Mouse (Mus musculus) retina, postnatal 1 day (tissue): ENCODE measurements around the gene Hdac6.
"Not testable (repeated sequence)": the region's sequence is repeated elsewhere in the genome, so short reads cannot be mapped to it uniquely, and the experiment has no call there.

Experiments used
- DNase-seq: peaks from one replicate; pipeline ENCODE4 v3.0.0-alpha.2; 2012

Hdac6 gene

DNA sequence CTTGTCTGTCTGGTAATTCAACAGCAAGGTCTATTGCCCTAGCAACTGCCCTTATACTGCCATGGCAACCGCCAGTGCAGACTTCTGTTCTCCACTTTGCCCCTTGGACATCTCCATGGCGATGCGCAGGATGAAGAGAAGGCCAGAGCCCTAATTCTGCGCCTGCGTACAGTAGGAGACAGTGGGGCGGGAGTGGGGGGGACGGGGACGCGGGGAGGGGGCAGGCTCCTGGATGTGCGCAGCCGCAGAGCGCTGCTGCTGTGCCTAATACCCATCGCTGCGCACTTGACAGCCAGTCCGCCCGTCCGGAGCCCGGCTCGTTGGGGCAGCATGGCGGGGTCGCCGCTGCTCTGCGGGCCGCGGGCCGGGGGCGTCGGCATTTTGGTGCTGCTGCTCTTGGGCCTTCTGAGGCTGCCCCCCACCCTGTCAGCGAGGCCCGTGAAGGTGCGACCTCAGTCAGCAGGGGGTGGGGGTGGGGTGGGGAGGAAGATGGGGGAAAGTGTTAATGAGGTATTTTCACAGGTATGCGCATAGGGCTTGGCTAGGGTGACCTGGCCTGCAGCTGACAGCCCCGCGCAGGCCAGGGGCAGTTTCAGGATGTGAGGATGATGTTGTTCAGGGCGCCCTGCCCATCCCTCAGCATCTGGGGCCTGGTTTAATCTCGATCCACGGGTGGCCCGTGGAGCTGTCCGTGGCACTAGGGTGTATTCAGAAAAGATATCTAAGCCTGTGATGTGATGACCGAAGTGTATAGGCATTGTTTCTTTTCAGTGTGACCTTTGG is 27.9 kb downstream of the Hdac6 start, which contains the start of gene Pcsk1n:
Gene Pcsk1n, plus strand, starts transcription at position 222 of the 783 bp plus-strand sequence.
- DNase-seq = peak; percentile 88

DNA sequence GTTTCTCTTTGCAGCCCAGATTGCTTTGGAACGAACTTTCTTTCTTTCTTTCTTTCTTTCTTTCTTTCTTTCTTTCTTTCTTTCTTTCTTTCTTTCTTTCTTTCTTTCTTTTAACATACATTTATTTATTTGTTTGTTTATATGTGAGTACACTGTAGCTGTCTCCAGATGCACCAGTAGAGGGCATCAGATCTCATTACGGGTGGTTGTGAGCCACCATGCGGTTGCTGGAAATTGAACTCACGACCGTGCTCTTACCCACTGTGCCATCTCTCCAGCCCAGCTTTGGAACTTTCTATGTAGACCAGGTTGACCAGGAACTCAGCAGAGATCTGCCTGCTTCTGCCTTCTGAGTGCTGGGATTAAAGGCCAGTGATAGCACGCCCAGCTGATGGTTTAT is 29.7 kb downstream of the Hdac6 start:
- DNase-seq = not testable (repeated sequence)

DNA sequence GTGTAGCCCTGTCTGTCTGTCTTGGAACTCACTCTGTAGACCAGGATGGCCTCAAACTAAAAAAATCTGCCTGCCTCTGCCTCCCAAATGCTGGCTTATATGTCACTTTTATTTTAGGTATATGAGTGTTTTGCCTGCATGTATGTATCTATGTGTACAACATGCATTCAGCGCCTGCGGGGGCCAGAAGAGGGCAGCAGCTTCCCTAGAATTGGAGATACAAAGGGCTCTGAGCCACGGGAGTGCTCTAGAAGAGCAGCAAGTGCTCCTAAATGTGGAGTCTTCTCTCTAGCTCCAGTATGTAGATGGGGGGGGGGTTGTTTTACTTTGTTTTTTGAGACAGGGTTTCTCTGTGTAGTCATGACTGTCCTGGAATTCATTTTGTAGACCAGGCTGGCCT is 32.0 kb downstream of the Hdac6 start:
- DNase-seq = peak; percentile 25

DNA sequence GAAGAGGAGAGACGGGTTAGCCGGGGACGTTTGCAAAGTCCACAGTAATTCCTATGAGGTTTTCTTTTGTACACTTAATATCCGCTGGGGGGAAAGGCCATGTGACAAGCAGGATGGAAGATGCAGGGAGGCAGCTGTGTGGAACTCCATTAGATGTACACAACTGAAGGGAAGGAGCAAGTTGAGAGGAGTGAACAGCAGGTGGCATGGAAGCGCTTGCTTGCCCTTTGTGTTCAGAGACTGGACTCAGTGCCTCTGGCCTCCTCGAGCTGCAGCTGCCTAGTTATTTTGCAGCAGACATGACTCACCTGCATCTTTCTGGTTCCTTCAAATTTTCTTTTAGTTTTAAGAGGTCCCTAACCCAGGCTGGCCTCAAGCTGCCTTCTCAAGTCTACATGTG is 37.2 kb downstream of the Hdac6 start:
- peak; percentile 17 for DNase-seq

DNA sequence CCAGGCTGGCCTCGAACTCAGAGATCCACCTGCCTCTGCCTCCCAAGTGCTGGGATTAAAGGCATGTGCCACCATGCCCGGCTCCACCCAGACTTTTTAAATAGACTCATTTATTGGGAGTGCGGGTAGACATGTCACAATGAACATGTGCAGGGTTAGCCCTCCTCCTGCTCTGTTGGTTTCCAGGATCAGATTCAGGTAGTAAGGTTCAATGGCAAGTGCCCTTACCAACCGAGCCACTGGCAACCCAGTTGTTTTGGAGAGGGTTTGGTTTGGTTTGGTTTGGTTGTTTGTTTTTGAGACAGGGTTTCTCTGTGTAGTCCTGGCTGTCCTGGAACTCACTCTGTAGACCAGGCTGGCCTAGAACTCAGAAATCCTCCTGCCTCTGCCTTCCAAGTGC is 38.4 kb downstream of the Hdac6 start, which contains the start of gene Gm10490:
Gene Gm10490, plus strand, starts transcription at position 301 of the 400 bp plus-strand sequence.
- not testable (repeated sequence) for DNase-seq

DNA sequence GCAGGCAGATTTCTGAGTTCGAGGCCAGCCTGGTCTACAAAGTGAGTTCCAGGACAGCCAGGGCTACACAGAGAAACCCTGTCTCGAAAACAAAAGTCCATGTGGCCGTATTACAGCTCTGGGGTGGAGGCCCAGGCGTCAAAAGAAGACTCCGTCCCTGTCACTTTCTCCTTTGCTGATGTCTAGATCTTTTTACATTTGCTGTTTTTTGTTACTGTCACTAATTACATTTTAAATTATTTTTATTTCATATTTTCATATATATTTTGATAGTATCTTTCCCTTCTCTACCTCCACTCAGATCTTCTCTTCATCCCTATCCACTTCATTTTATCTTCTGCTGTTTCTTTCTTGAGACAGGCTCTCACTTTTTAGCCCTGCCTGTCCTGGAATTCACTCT is 40.0 kb downstream of the Hdac6 start, which contains the start of gene Gm10491:
Gene Gm10491, minus strand, starts transcription at position 101 of the 400 bp plus-strand sequence.
- DNase-seq = no peak

DNA sequence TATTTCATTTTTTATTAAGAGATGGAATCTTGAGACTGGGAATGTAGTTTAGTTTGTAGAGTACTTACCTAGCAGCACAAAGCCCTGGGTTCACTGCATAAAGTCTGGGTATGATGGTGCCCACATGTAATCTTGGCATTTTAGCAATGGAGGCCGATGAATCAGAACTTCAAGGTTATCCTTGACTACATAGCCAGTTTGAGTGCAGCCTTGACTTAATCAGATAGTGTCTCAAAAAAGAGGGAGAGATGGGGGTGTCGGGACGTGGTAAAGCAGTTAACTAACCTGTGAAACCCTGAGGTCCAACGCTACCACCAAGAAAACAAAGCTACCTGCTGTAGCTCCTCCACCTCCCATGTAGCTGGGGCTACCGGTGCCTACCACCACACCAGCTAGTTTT is 43.2 kb downstream of the Hdac6 start:
- DNase-seq = no peak

DNA sequence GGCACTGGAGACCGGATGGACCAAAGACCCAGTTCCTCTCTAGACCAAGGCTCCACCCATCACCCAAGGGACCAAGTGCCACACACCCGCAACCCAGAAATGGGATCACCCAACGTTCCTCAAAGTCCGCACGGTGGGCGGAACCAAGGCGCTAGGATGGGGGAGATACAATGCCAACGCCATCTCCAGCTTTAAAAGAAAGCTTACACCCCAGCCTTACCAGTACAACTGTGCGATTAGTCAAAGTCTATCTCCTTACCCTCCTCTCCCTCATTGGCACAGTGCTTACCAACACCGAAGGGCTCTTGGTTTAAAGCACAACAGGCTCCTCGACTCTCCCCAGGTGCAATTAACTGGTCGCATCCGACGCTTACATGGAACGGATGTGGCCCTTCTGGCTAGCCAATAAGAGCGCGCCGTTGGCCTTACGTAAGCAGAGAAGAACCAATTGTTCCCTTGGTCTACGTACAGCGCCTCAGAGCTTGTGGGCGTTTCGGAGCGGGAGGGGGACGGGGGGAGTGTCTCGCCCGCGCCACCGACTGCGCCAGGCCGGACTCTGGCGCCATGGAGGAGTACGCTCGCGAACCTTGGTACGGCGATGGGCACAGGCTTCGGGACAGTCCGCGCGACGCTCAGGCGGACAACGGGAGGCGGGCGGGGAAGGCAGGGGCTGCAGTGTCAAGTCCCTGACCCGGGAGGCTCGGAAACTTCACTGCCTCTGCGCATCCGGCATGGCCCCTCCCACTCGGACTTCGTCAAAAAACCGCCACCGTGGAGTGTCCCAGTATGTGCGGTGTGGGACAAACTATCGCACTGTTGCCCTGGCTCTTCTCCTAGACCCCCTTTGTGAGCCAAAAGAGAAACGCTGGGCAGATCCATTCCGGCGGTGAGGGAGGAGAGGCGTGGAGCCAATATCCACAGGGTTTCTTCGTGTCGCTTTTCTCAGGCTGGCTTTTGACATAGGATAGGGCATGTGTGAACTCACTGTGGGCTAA is 48.5 kb downstream of the Hdac6 start, which contains the start of the genes Pqbp1 and Timm17b:
Gene Pqbp1, minus strand, starts transcription at position 390 of the 995 bp plus-strand sequence.
Gene Timm17b, plus strand, starts transcription at position 478 of the 995 bp plus-strand sequence.
- DNase-seq = peak; percentile 96

DNA sequence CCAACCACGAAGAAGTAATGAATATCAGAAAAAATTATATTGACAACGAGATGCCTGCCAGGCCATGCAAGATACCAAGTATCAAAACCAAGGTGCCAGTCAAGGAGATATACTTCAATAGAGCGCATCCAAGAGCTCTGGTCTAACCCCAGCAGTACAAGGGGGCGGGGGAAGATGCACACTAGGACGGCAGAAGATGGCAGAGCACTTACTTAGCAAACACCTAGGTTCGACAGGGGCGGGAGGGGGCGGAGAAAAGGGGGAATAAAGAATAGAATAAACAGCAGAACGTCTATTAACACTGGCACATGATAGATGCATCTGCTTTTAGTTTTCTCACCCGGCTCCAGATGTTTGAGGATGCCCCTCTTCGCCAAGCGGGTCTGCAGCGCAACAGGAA is 49.5 kb downstream of the Hdac6 start:
- no peak for DNase-seq

DNA sequence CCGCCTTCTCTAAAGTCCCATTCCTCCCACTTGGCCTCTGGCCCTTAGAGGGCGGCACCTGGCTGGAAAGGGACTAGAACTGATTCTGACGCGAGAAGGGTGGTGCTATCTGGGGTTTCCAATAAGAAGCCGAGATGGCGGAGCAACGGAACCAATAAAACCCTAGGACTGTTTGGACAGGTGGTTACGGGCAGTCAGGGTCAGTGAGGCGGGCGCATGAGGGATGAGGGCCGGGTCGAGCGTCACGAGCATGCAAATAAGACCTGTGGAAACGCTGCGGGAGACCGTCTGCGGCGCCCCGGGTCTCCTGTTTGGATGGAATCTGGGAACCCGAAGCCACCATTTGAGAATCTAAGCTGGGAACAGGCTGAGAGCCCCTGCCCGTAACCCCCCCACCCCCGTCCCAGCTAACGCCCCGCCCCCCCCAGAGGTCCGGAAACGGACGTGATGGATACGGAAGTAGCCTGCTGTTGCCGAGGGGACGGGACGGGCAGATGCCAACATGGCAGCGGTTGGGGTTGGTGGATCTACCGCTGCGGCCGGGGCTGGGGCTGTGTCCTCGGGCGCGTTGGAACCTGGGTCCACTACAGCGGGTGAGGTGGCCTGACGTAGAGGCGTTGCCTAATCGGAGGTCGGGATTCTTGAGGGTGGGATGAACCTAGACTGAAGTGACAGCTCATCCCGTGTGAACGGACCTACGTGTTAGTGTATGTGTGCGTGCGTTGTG is 63.7 kb downstream of the Hdac6 start, which contains the start of gene Slc35a2:
Gene Slc35a2, plus strand, starts transcription at position 188 of the 727 bp plus-strand sequence.
- peak; percentile 92 for DNase-seq
